Mouse (Mus musculus) neural tube, embryonic 15.5 days (tissue): ENCODE results near the gene Olfr71. TPM values are rescaled to one million over a fixed set of nuclear protein-coding genes. Genes with fewer than 3 reads are reported as not detected.

ENCODE experiments used
- ATAC-seq: fragments of 200-750 bp; cut with Nextera tagmentation; 2 replicates; pipeline ENCODE4 v1.8.0; 2017; ENCODE audit warnings: mild to moderate bottlenecking, moderate TSS enrichment, moderate library complexity; ENCODE audit not compliant: low FRiP score
- H3K27ac ChIP-seq: fragments of 300-500 bp; sonication (generic); replicated peaks from 2 replicates; pipeline ENCODE4 v1.5.1; 2015; ENCODE audit warnings: mild to moderate bottlenecking, inconsistent platforms
- H3K27me3 ChIP-seq: fragments of 300-500 bp; sonication (generic); replicated peaks from 2 replicates; pipeline ENCODE4 v1.6.1; 2015; ENCODE audit warnings: inconsistent platforms
- H3K36me3 ChIP-seq: fragments of 300-500 bp; sonication (generic); 2 replicates; pipeline ENCODE4 v1.6.1; 2015; ENCODE audit warnings: inconsistent platforms
- H3K4me1 ChIP-seq: fragments of 300-500 bp; sonication (generic); 2 replicates; pipeline ENCODE4 v1.6.1; 2015; ENCODE audit warnings: inconsistent platforms
- H3K4me2 ChIP-seq: fragments of 300-500 bp; sonication (generic); 2 replicates; pipeline ENCODE4 v1.6.1; 2015; ENCODE audit warnings: inconsistent platforms, mild to moderate bottlenecking, moderate library complexity
- H3K4me3 ChIP-seq: fragments of 300-500 bp; sonication (generic); replicated peaks from 2 replicates; pipeline ENCODE4 v1.5.1; 2015; ENCODE audit warnings: mild to moderate bottlenecking, inconsistent platforms
- H3K9ac ChIP-seq: fragments of 300-500 bp; sonication (generic); replicated peaks from 2 replicates; pipeline ENCODE4 v1.6.1; 2015; ENCODE audit warnings: mild to moderate bottlenecking, inconsistent platforms
- H3K9me3 ChIP-seq: fragments of 300-500 bp; sonication (generic); replicated peaks from 2 replicates; pipeline ENCODE4 v1.6.1; 2016; ENCODE audit warnings: inconsistent platforms
- WGBS: fragments of 180-500 bp; shearing (Covaris S2); methylation state at CpG from one replicate; pipeline ENCODE4 v1.1.7; 2015; ENCODE audit warnings: mixed read lengths; 5-methylcytosine and 5-hydroxymethylcytosine counted together
- polyA plus RNA-seq: library from polyadenylated mRNA; unstranded; fragments of >200 nt; fragmentation: Nextera tagmentation; extraction: Ambion mirVana; gene quantifications from 2 replicates; pipeline ENCODE4 v1.2.1, GENCODE M21; 2015

Gene Olfr71
- not detected in 2 replicates for polyA plus RNA-seq

DNA sequence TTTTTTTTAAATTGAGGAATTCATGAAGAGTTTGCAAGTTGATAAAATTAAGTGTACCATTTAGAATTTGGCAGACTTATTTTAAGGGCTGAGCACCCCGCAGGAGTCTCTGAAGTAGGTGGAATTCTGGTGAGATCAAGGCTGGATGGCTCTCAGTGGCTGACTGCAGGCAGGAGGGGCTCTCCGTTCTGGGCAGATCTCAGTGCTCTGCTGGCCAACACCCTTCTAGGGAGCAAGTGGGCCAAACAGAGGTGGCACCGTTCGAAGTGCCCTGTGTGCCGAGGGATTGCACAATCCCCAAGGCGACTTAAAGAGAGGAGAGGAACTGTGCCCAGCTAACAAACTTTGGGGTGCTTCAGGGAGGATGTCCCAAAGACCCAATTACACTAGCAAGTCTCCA is at the start of gene Olfr71:
Gene Olfr71 (minus strand): TSS at position 387 of the 400 bp plus-strand sequence.
- ATAC-seq, result no peak
- Histone ChIP-seq H3K27ac (no peak within 1 kb of the TSS), H3K4me2 (no peak within 1 kb of the TSS), H3K9ac (no peak within 1 kb of the TSS), H3K9me3 (no peaks in the 10 kb centered on the region), H3K27me3 (0 out of 2 replicates have a peak, but pooled peaks cover 3% of the 10 kb centered on the region), H3K36me3 (no peaks in the 10 kb centered on the region), H3K4me1 (no peaks in the 10 kb centered on the region), H3K4me3 (no peak within 1 kb of the TSS)
- 81% methylated on average over 6 of the region's 6 CpGs for WGBS

DNA sequence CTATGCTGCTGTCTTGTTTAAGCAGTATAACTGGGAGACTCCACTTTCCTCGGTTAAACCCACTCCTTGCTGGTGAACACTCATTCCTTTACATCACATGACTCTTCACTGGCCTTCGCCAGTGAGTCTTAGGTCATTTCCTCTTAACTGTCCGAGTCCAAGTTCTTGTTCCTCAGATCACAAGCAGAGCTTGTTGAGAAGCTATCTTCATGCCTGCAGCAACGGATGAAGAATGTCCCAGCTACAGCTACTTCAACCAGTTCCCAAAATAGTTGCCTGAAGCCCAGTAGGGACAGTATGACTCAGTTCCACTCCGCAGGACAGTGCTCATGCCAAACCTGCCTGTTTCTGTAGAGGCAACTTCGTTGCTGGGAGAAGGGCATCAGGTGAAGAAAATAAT is 47.2 kb upstream of the Olfr71 start:
- WGBS, result 83% methylated on average over 6 of the region's 6 CpGs
- no peak for ATAC-seq

DNA sequence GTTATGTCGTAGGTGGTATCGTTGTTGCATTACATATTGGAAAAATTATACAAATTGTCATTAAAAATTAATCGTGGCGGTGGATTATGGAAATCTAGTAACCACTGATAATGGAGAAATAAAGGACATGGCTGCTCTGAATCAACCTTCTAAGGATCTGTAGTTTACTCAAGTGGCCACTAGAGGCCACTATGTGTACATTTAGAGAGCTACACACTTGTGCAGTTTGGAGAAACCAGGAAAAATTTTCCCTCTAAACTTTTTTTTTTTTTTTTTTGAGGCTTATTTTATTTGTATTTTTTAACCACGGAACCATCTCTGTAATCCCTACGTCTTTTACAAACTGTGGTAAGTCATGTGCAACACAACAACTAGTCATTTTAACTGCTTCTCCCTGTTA is 35.1 kb upstream of the Olfr71 start:
- Histone ChIP-seq H3K4me3 (no peak overlapping the region), H3K4me2 (no peak overlapping the region), H3K36me3 (no peaks in the 10 kb centered on the region), H3K4me1 (no peaks in the 10 kb centered on the region), H3K9ac (no peak overlapping the region), H3K27me3 (no peaks in the 10 kb centered on the region), H3K9me3 (no peaks in the 10 kb centered on the region), H3K27ac (no peak overlapping the region)
- 18% methylated on average over 6 of the region's 6 CpGs for WGBS
- ATAC-seq, result no peak

More for the DNA sequence above, 47.2 kb upstream of the Olfr71 start:
- Histone ChIP-seq H3K9ac (no peak overlapping the region), H3K36me3 (no peaks in the 10 kb centered on the region), H3K9me3 (no peaks in the 10 kb centered on the region), H3K4me1 (no peaks in the 10 kb centered on the region), H3K27me3 (no peaks in the 10 kb centered on the region), H3K27ac (no peak overlapping the region), H3K4me2 (no peak overlapping the region), H3K4me3 (no peak overlapping the region)

- no peaks in the 10 kb centered on the region for H3K27me3 ChIP-seq
- H3K4me1 ChIP-seq, result no peaks in the 10 kb centered on the region
- WGBS, result 31% methylated on average over 1 of the region's 1 CpGs
- H3K36me3 ChIP-seq, result no peaks in the 10 kb centered on the region
- no peaks in the 10 kb centered on the region for H3K9me3 ChIP-seq
- no peak overlapping the region for H3K4me3 ChIP-seq
- no peak overlapping the region for H3K27ac ChIP-seq
- H3K4me2 ChIP-seq, result no peak overlapping the region
- ATAC-seq, result no peak
- no peak overlapping the region for H3K9ac ChIP-seq
Measured at GRCm38 (mm10) chr4:43743099-43743498, 33.0 kb upstream of the Olfr71 start.

- no peak overlapping the region for H3K4me3 ChIP-seq
- H3K4me1 ChIP-seq, result no peaks in the 10 kb centered on the region
- WGBS, result 24% methylated on average over 4 of the region's 4 CpGs
- H3K4me2 ChIP-seq, result no peak overlapping the region
- H3K9me3 ChIP-seq, result no peaks in the 10 kb centered on the region
- H3K27ac ChIP-seq, result no peak overlapping the region
- H3K27me3 ChIP-seq, result no peaks in the 10 kb centered on the region
- no peak for ATAC-seq
- H3K36me3 ChIP-seq, result no peaks in the 10 kb centered on the region
- H3K9ac ChIP-seq, result no peak overlapping the region
Measured at GRCm38 (mm10) chr4:43742637-43743036, 32.6 kb upstream of the Olfr71 start.

GRCm38 (mm10) chr4:43741526-43741925 is 31.5 kb upstream of the Olfr71 start:
- Histone ChIP-seq H3K36me3 (no peaks in the 10 kb centered on the region), H3K9me3 (no peaks in the 10 kb centered on the region), H3K9ac (no peak overlapping the region), H3K27ac (no peak overlapping the region), H3K4me2 (no peak overlapping the region), H3K4me1 (no peaks in the 10 kb centered on the region), H3K27me3 (no peaks in the 10 kb centered on the region), H3K4me3 (no peak overlapping the region)
- ATAC-seq, result no peak
- WGBS, result 70% methylated on average over 5 of the region's 5 CpGs

DNA sequence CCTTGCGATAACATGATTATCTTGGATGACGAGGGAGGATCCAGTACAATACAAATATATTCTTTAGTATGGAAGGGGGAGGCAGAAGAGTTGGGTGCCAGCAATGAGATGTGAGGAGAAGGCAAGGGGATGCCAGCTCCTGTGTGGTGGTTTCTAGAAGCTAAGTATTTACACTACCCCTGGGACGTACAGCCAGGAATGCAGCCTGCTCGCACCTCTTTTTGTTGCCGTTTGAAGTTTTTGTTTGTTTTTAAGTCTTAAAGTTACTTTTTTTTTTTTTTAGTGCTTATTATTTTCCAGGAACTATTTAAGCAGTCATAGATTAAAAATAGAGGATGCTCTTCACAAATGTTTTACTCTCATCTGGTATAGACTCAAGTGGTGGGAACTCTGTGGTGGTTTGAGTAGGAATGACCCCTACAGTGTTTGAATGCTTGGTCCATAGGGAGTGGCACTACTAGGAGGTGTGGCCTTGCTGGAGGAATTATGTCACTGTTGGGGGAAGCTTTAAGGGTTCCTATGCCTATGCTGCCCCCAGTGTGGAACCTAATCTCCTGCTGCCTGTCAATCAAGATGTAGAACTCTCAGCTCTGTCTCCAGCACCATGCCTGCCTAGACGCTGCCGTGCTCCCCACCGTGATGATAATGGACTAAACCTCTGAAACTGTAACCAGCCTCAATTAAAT is 29.1 kb upstream of the Olfr71 start:
- Histone ChIP-seq H3K9me3 (no peaks in the 10 kb centered on the region), H3K4me3 (no peak overlapping the region), H3K36me3 (no peaks in the 10 kb centered on the region), H3K27ac (no peak overlapping the region), H3K27me3 (no peaks in the 10 kb centered on the region), H3K9ac (no peak overlapping the region), H3K4me2 (no peak overlapping the region), H3K4me1 (no peaks in the 10 kb centered on the region)
- ATAC-seq, result no peak
- 80% methylated on average over 8 of the region's 8 CpGs for WGBS

DNA sequence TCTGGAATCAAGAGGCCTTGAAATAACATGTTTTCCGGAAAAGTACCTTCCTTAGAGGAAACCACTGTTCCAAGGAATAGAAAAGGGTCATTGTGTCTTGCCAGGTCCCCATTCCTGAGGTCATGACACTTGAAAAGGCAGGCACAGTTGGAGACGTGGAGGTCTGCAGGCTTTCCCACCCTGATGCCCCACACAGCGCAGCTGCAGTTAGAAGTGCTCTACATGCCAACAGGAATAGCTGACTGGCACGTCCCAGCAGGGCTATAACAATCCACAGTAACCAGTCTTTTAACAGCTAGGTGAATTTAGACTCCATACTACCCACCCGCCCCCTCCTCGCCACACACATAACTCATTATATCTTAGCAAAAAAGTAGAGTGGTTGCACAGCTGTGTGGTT is 27.1 kb upstream of the Olfr71 start:
- no peaks in the 10 kb centered on the region for H3K4me1 ChIP-seq
- WGBS, result 61% methylated on average over 6 of the region's 6 CpGs
- H3K36me3 ChIP-seq, result no peaks in the 10 kb centered on the region
- H3K27me3 ChIP-seq, result no peaks in the 10 kb centered on the region
- H3K27ac ChIP-seq, result no peak overlapping the region
- H3K9me3 ChIP-seq, result no peaks in the 10 kb centered on the region
- no peak for ATAC-seq
- no peak overlapping the region for H3K4me2 ChIP-seq
- H3K4me3 ChIP-seq, result no peak overlapping the region
- no peak overlapping the region for H3K9ac ChIP-seq

DNA sequence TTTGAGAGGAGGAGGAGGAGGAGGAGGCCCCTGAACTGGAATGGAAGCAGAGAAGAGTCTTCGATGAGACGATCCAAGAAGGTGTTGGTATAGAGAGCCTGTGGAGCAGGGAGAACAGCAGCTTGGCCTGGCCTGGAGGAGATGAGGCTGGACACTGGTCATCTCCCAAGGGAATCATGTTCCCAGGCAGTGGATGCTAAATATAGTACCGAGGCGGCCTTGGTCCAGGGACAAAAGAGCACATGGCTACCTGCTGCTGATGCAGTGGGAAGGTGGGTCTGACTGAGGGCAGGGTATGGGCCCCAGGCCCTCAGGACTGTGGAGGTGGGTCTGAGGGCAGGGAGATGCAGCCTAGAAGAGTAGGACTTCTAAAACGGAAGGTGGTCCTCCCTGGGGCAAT is 23.1 kb upstream of the Olfr71 start:
- Histone ChIP-seq H3K9me3 (no peaks in the 10 kb centered on the region), H3K4me2 (no peak overlapping the region), H3K27me3 (no peaks in the 10 kb centered on the region), H3K4me3 (no peak overlapping the region), H3K4me1 (no peaks in the 10 kb centered on the region), H3K27ac (no peak overlapping the region), H3K36me3 (no peaks in the 10 kb centered on the region), H3K9ac (no peak overlapping the region)
- ATAC-seq, result no peak
- WGBS, result 89% methylated on average over 5 of the region's 5 CpGs

- Histone ChIP-seq H3K4me2 (no peak overlapping the region), H3K27me3 (no peaks in the 10 kb centered on the region), H3K4me3 (no peak overlapping the region), H3K27ac (no peak overlapping the region), H3K9ac (no peak overlapping the region), H3K9me3 (no peaks in the 10 kb centered on the region), H3K4me1 (no peaks in the 10 kb centered on the region), H3K36me3 (no peaks in the 10 kb centered on the region)
- no peak for ATAC-seq
- 50% methylated on average over 1 of the region's 1 CpGs for WGBS
Measured at GRCm38 (mm10) chr4:43732171-43732570, 22.1 kb upstream of the Olfr71 start.

GRCm38 (mm10) chr4:43730750-43731297 is 20.8 kb upstream of the Olfr71 start:
- no peaks in the 10 kb centered on the region for H3K27me3 ChIP-seq
- no peak overlapping the region for H3K4me2 ChIP-seq
- no peaks in the 10 kb centered on the region for H3K4me1 ChIP-seq
- H3K27ac ChIP-seq, result no peak overlapping the region
- H3K9me3 ChIP-seq, result no peaks in the 10 kb centered on the region
- no peak overlapping the region for H3K9ac ChIP-seq
- no peak overlapping the region for H3K4me3 ChIP-seq
- no peak for ATAC-seq
- WGBS, result 75% methylated on average over 21 of the region's 21 CpGs
- H3K36me3 ChIP-seq, result no peaks in the 10 kb centered on the region

GRCm38 (mm10) chr4:43729794-43730550 is 19.9 kb upstream of the Olfr71 start, which contains the start of gene Spaar:
Spaar (plus strand) TSS chr4:43730034.
- Histone ChIP-seq H3K9me3 (no peaks in the 10 kb centered on the region), H3K4me3 (no peak within 1 kb of the TSS), H3K9ac (no peak within 1 kb of the TSS), H3K27me3 (no peaks in the 10 kb centered on the region), H3K4me1 (no peaks in the 10 kb centered on the region), H3K4me2 (no peak within 1 kb of the TSS), H3K36me3 (no peaks in the 10 kb centered on the region), H3K27ac (no peak within 1 kb of the TSS)
- ATAC-seq, result no peak
- WGBS, result 72% methylated on average over 14 of the region's 14 CpGs
